Mouse (Mus musculus) heart, adult 9 months (tissue): Measurements from ENCODE around the gene Ccn2.

ENCODE experiments used
- DNase-seq, 2 experiments: peaks; one replicate each; pipeline ENCODE4 v3.0.0; 2022; ENCODE audit warnings: low spot score in 2 of 2

Gene Ccn2

GRCm38 (mm10) chr10:24641416-24642140 is 46.3 kb downstream of the Ccn2 start:
- DNase-seq, result no peak

GRCm38 (mm10) chr10:24642796-24643580 is 47.7 kb downstream of the Ccn2 start:
- no peak for DNase-seq

- DNase-seq, result peak; percentile 44 to 68
Observed at GRCm38 (mm10) chr10:24645169-24645568, 49.9 kb downstream of the Ccn2 start.
